Mouse (Mus musculus): Measurements from ENCODE around the gene Rph3al.

DNA sequence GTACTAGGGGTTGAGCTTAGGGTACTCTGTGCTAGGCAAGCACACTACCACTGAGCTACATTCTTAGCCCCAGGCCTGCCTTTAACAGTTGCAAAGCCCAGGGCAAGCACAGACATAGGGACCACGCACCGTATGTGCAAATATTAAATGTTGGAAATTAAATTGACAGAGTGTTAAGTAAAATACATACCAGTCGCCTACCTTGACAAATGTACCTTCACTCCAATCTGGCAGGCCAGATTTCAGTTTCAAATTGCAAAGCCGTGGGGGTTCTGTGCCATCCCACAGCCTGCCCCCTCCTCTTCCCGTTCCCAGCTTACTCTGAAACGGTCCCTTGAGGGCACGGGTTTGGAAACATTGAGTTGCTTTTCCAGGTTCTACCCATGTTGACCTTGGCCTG lies 47.7 kb upstream of the Rph3al start:
- TF ChIP-seq EP300 (optimal IDR thresholded peaks at IDR 0.05) = no peak
- TF ChIP-seq CTCF (IDR thresholded peaks at IDR 0.05; ENCODE audit: low read depth) = no peak
